Mouse (Mus musculus) heart, adult 2 months (tissue): ENCODE results near the gene Sema5b.

Experiments
- CTCF ChIP-seq: fragments of 200-600 bp; IDR thresholded peaks from 2 replicates; pipeline ENCODE4 v1.8.1; 2022; ENCODE audit warnings: antibody characterized with exemption, mild to moderate bottlenecking, moderate library complexity
- EP300 ChIP-seq: fragments of 200-500 bp; IDR thresholded peaks from 2 replicates; pipeline ENCODE4 v1.6.1; 2011; ENCODE audit warnings: low read depth, low read length, control low read depth; ENCODE audit not compliant: insufficient read depth
- POLR2A ChIP-seq: fragments of 200-500 bp; IDR thresholded peaks from 2 replicates; pipeline ENCODE4 v1.6.1; 2011; ENCODE audit warnings: mild to moderate bottlenecking, low read depth, low read length, control low read depth; ENCODE audit not compliant: insufficient read depth

GRCm38 (mm10) chr16:35587046-35587779, 46.3 kb downstream of the Sema5b start:
- TF ChIP-seq POLR2A (no peak), EP300 (no peak), CTCF (no peak)
